Mouse (Mus musculus) embryonic fibroblast, embryonic 13.5 days (primary cell): ENCODE data around the gene Izumo1r. TPM values are rescaled to one million over a fixed set of nuclear protein-coding genes. Genes with fewer than 3 reads are reported as not detected.
"Not testable (repeated sequence)": the region's sequence is repeated elsewhere in the genome, so short reads cannot be mapped to it uniquely, and the experiment has no call there.

Source experiments
- H3K27ac ChIP-seq: 2 replicates; pipeline ENCODE4 v1.5.1; 2012; ENCODE audit warnings: low read length, control low read depth, inconsistent platforms; ENCODE audit not compliant: insufficient read depth
- H3K4me1 ChIP-seq: 2 replicates; pipeline ENCODE4 v1.6.1; 2011; ENCODE audit warnings: low read length; ENCODE audit not compliant: control insufficient read depth, insufficient read depth
- H3K4me3 ChIP-seq: 2 replicates; pipeline ENCODE4 v1.5.1; 2011; ENCODE audit warnings: mild to moderate bottlenecking, control low read depth, low read length; ENCODE audit not compliant: insufficient read depth
- CTCF ChIP-seq: IDR thresholded peaks from 2 replicates; pipeline ENCODE4 v1.5.1; 2011; ENCODE audit warnings: mild to moderate bottlenecking, control low read depth, low read length, moderate library complexity, borderline replicate concordance; ENCODE audit not compliant: insufficient read depth
- POLR2A ChIP-seq: IDR thresholded peaks from 2 replicates; pipeline ENCODE4 v1.6.1; 2011; ENCODE audit warnings: low read depth, mild to moderate bottlenecking, control low read depth, low read length, moderate library complexity
- polyA plus RNA-seq: library from polyadenylated mRNA; stranded (reverse); fragments of >200 nt; gene quantifications from 2 replicates; pipeline ENCODE4 v1.2.4, GENCODE M21; 2011; ENCODE audit warnings: low read depth; ENCODE audit not compliant: missing spikeins, insufficient read length

The Izumo1r gene
- polyA plus RNA-seq, 1 experiment: not detected

DNA sequence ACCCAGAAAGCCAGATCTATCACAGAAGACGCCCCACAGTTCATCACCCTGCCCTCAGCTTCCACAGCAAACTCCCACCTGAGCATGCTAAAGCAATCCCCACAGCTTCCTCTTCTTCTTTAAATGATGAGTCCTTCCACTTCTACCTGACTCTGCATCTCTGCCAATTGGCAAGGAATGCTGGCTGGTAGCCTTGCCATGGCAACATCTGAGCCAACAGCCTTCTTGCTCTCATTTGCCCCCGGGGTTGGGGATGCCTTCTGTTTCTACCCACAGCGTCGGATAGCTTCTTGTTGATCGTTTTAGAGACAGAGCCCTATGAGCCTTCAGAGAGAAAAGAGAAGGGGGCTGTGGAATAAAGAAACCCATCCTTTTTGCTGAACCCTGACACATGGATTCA, 11.9 kb downstream of the Izumo1r start:
- no peaks in the 10 kb centered on the region for H3K4me1 ChIP-seq
- H3K4me3 ChIP-seq: no peak overlapping the region
- TF ChIP-seq CTCF (no peak), POLR2A (no peak)
- H3K27ac ChIP-seq: no peak overlapping the region

DNA sequence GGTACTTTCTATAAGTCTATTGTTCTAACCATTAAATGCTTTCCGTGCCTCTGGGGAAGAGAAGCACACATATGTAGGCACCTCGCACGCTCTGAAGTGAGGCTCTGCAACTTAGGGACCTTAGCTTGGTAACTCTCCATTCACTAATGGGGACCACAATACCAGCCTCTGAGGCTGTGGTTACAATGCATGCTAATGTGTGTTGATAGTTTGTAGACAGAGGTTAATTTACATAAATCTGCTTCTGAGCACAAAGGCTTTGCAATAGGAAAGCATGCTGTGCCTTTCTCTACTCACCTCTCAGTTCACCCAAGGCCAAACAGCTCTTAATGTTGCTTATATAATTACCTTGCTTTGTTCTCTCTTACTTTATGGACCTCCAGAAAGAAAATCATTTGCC, 13.1 kb downstream of the Izumo1r start:
- TF ChIP-seq POLR2A: no peak
- TF ChIP-seq CTCF: no peak
- H3K4me1 ChIP-seq: no peaks in the 10 kb centered on the region
- no peak overlapping the region for H3K4me3 ChIP-seq
- H3K27ac ChIP-seq: no peak overlapping the region

DNA sequence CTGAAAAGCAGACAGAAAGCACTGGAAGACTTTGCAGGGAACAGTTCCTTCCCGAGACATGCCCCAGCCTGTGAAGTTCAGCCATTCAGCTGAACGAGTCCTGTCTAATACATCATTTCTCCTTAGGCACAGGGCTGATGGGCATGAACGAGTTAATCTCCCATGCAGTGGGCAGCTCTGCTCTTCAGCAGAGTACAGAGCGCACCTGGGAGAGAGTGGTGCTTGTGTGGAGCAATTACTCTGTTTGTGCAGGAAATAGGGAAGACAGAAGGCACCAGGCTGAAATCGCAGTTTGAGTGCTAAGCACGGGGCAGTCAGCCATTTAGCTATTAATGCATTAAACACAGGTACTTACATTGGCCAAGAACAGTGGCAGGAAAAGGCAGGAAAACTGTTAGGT, 15.1 kb downstream of the Izumo1r start:
- TF ChIP-seq CTCF (no peak), POLR2A (no peak)
- no peak overlapping the region for H3K4me3 ChIP-seq
- no peak overlapping the region for H3K27ac ChIP-seq

DNA sequence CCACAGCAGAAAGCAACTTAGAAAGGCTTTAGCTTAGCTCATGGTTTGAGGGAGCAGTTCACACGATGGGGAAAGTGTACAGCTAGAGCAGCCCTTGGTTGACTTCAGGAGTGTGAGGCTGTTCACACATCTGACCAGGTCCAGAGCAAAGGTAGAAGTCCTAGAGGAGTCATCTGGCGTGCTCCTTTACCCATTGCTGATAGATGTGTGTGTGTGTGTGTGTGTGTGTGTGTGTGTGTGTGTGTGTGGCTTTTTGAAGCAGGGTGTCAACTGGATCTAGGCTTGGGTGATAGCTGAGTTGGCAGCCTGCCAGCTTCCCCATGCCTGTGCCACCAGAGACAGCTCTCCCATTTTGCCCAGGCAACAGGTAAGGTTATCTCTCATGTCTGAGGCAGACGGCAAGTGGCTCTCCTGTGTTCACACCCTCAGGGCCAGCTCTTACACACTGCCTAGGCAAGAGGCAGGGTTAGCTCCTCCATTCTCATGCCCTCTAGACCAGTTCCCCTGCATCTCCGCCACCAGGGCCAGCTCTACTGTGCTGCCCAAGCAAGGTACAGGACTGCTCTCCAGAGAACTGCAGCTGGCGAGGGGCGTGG, 15.9 kb downstream of the Izumo1r start:
- Histone ChIP-seq H3K4me3 (no peak overlapping the region), H3K4me1 (no peaks in the 10 kb centered on the region), H3K27ac (no peak overlapping the region)
- TF ChIP-seq POLR2A (no peak), CTCF (no peak)

More for the DNA sequence above, 15.1 kb downstream of the Izumo1r start:
- no peaks in the 10 kb centered on the region for H3K4me1 ChIP-seq

DNA sequence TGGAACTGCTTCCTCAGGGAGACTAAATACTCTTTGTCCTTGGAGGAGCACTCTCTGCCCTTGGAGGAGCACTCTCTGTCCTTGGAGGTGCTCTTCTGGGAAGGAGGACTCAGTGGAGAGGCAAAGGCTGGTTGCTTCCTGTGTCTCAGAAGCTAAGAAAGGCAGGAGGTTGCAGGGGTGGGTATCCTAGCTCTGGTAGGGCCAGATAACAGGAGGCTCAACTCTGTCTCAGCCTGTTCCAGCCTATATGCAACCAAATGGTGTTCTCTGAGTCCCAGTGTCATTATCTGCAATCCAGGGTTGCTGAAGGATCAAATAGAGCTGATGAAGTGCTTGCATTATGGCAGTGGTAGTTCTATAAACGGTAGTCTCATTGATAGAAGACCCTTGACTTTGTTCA, 17.8 kb downstream of the Izumo1r start:
- TF ChIP-seq POLR2A (no peak), CTCF (no peak)
- no peak overlapping the region for H3K27ac ChIP-seq
- H3K4me3 ChIP-seq: no peak overlapping the region
- no peaks in the 10 kb centered on the region for H3K4me1 ChIP-seq

DNA sequence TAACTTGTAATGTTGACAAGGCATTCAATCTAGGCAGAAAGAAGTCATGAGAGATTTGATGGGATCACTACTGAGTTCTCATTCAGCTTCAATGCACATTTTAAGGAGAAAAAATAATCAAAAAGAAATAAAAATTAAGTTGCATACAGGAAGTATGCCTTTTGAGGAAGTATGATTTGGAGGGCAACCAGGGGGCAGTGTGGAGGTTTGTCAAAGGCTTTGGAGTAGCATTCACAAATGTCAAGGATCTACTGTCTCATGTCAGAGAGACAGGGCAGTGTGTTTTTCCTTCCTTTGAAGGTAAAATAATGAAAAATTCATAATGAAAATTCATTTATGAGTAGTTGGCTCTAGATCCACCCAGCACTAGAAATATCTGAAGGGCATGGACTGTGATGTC, 18.6 kb downstream of the Izumo1r start:
- Histone ChIP-seq H3K4me3 (no peak overlapping the region), H3K4me1 (no peaks in the 10 kb centered on the region)
- TF ChIP-seq CTCF (no peak), POLR2A (no peak)

DNA sequence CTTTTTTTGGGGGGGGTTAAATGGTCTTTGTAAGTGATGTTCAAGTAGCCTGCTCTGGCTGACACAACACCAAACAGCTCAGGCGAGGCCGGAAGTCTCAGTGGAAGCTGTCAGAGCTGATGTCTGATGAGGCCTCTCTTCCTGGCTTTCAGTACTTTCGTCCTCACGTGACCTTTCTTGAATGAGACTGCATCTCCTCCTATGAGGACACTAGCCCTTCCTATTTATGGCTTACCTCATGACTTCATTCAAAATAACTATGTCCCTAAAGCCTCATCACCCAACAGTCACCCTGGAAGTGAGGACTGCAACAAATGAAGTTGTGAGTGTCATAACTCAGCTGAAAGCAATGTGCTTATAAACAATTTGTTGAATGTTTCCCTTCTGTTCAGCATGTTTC, 19.1 kb downstream of the Izumo1r start:
- Histone ChIP-seq H3K27ac (no peak overlapping the region), H3K4me3 (no peak overlapping the region), H3K4me1 (no peaks in the 10 kb centered on the region)
- no peak for TF ChIP-seq CTCF
- TF ChIP-seq POLR2A: no peak

More for the DNA sequence above, 18.6 kb downstream of the Izumo1r start:
- no peak overlapping the region for H3K27ac ChIP-seq

DNA sequence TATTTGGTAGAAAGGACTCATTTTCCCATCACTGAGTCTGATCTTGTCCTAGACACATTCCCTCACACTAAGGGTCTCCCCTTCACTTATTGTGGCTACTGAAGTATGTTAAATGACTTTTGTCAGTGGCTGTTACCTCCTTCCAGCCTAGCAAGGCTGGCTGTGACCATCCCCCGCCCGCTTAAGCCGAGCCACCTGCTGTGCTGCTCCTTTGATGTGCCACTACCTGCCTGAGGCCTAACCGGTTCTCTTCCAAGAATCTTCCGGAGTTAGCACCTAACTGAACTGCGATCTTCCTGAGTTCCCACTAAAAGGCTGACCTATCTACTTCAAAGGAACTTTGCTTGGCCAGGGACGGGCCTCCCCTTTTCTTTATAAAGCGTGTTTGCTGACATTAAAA, 27.2 kb downstream of the Izumo1r start:
- H3K27ac ChIP-seq, H3K4me3 ChIP-seq, H3K4me1 ChIP-seq: not testable (repeated sequence)

DNA sequence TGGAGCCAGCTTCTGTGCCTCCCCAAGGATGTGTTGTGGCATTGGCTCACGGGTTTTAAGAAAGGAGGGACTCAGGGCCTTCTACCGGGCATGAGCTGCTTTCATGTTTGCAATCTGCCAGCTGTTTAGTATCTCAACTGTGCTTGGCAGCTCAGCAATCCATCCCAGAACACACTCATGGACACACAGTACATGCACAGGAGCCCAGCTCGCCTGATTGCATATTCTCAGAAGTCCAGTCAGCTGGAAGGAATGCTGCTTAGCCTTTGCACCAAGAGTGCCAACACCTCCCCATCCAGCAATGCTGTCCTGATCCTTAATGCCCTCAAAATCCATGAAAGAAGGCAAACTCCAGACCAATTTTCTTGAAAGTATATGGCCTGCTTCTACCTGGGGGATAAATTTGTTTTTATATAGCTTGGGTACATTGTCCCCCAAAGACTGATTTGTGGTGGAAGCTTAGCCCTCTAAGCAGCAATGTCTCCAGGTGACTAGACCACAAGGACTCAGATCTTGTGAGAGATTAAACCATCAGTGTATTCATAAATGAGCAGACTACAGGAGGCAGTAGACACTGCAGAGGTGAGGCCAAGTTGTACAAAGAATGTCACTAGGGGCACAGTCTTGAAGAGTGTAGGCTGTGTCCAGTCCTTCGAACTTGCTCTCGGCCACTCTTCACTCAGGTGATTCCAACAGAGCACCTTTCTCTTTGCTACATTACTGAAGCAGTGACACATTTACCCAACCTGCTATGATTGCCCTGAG, 27.8 kb downstream of the Izumo1r start:
- no peaks in the 10 kb centered on the region for H3K4me1 ChIP-seq
- H3K27ac ChIP-seq: no peak overlapping the region
- TF ChIP-seq POLR2A: no peak
- no peak for TF ChIP-seq CTCF
- H3K4me3 ChIP-seq: no peak overlapping the region

DNA sequence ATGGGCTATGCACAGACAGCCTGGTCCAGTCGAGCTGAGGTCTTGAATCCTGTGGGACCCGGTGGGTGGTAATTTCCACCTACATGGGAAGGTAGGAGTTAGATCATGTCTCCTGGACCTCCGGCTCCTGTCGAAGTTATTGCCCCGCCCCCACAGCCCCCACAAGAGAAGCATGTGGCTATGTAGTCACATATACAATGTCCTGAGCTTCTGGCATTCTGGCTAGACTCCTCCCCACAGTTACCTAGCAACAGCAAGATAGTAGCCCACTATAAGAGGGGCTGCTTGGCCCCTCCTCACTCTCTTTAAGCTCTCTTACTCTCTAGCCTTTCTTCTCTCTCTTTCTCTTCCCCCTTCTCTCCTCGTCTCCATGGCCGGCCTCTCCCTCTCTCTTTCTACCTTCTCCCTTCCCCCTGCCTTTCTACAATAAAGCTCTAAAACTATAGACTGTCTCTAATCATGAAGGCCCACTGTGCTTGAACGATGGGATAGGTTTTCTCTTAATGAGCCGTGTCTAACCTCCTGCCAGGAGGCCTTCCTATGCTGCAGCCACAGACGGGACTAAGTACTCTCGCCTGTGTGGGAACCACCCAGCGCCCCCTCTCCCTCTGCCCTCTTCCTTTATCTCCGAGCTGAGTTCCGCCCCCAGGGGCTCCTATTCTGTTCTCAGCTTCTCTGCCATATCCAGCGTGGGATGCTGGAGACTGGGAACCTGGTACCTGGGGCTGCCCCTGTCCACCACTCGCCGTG, 31.4 kb downstream of the Izumo1r start:
- Histone ChIP-seq H3K4me3 (no peak overlapping the region), H3K27ac (no peak overlapping the region), H3K4me1 (no peaks in the 10 kb centered on the region)
- TF ChIP-seq CTCF: no peak
- no peak for TF ChIP-seq POLR2A
